Comparison of ENCODE assay signal across 24 mouse cellular contexts in the genomic region with DNA sequence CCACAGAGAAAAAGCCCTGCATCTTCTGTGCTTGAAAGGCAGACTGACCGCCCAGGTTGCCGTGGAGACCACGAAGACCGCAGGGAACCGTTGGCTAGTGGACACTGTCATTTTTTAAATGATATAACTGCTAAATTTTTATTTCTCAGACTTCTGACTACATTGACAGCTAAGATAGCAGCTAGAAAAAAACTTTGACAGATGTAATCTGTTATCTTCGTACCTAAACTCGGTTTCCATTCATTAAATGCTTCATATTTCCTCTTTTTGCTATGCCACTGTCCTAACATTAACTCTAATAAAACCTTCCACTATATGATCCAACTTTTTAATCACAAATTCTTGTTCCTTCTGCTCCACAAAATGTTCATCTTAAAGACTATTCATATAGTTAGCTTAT. TPM values are rescaled to one million over a fixed set of nuclear protein-coding genes. Genes with fewer than 3 reads are reported as not detected.
"Had no signal": no experiment of that assay in that cellular context is flagged by ENCODE, and none has a peak within 500 bp of the region (broad histone marks: within the 10 kb centered on the region; RNA-seq: fewer than 3 reads in every experiment).

No protein-coding gene starts in this region.

- H3K27me3 ChIP-seq: neural tube, embryonic 13.5 days; neural tube, embryonic 15.5 days; stomach, embryonic 15.5 days had no signal

- H3K9ac ChIP-seq: neural tube, embryonic 13.5 days; neural tube, embryonic 15.5 days; stomach, embryonic 15.5 days had no signal

- H3K4me1 ChIP-seq: neural tube, embryonic 13.5 days; neural tube, embryonic 15.5 days had no signal

- H3K4me3 ChIP-seq: neural tube, embryonic 13.5 days; neural tube, embryonic 15.5 days; stomach, embryonic 15.5 days had no signal

- DNase-seq: retina, postnatal 1 day; right cerebral cortex, adult 18-20 months; right cerebral cortex, postnatal 14 days; right cerebral cortex, postnatal 25 days; right cerebral cortex, postnatal 4 days; spleen, adult 18-20 months; thymus, adult 18-20 months; thymus, adult 2 months; thymus, postnatal 14 days; thymus, postnatal 25 days; thymus, postnatal 36 days; thymus, postnatal 4 days had no signal

- H3K36me3 ChIP-seq: neural tube, embryonic 13.5 days; neural tube, embryonic 15.5 days; stomach, embryonic 15.5 days had no signal

- H3K27ac ChIP-seq: neural tube, embryonic 13.5 days; neural tube, embryonic 15.5 days; stomach, embryonic 15.5 days; stomach, postnatal 0 days had no signal

- H3K9me3 ChIP-seq: neural tube, embryonic 15.5 days; stomach, embryonic 15.5 days had no signal

- H3K4me2 ChIP-seq: neural tube, embryonic 13.5 days; neural tube, embryonic 15.5 days; stomach, embryonic 15.5 days had no signal

RNA-seq across cellular contexts. Expression of gene Psg17, which starts 8.1 kb away (rescaled TPM):
- total RNA-seq: neutrophil, adult 5-6 weeks had no signal
- polyA plus RNA-seq: neural tube, embryonic 13.5 days; neural tube, embryonic 15.5 days; small intestine, adult 2 months; spleen, adult 2 months had no signal

RNA-seq across cellular contexts. Expression of gene Mill2, which starts 10.2 kb away (rescaled TPM):
- total RNA-seq: neutrophil, adult 5-6 weeks had no signal
- polyA plus RNA-seq: neural tube, embryonic 14.5 days had no signal

RNA-seq across cellular contexts. Expression of gene Psg19, which starts 31.2 kb away (rescaled TPM):
- total RNA-seq: neutrophil, adult 5-6 weeks had no signal
- polyA plus RNA-seq: neural tube, embryonic 13.5 days; neural tube, embryonic 14.5 days; neural tube, embryonic 15.5 days; spleen, adult 2 months; stomach, embryonic 14.5 days; stomach, embryonic 15.5 days; stomach, embryonic 16.5 days; stomach, postnatal 0 days; thymus, adult 2 months; thymus, postnatal 0 days; urinary bladder, adult 2 months had no signal
